Mouse (Mus musculus) retina, embryonic 14.5 days (tissue): ENCODE results near the gene Nt5c2.

ENCODE experiments used
- DNase-seq: peaks from one replicate; pipeline ENCODE4 v3.0.0-alpha.2; 2015; ENCODE audit warnings: low spot score

The Nt5c2 gene

DNA sequence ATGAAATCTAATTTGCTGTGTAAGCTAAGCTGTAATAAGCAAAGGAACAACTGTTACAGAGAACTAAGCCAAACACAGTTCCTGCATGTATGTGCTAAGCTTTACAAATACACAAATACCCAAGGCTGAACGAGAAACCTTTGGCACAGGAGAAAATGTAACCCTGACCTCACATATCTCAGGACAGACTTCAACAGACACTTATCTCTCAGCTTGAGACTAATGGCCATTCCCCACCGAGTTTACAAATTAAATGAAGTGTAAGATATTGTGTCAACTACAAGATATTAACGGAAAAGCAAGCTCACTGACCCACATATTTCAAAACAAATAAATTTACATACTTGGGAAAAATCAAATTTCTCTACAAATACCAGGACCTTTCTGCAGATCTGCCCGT lies 86.8 kb downstream of the Nt5c2 start:
- DNase-seq: no peak

DNA sequence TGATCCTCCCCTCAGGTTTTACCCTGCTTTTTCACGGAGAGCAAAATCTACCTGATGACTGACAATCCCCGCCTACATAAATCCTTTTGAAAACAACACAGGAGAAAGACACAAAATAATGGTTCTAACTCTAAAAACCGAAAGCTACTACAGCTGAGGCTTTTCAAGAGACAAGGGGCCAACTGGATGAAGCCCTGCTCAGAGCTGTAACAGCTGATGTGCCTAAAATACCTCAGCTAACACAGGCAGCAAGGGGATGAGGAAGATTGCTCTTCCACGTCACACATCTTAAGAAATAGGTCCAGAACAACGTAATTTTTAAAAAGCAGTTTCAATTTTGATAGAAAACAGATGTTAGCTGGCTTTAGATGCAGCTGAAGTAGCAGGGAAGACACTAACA lies 88.0 kb downstream of the Nt5c2 start:
- DNase-seq: no peak

DNA sequence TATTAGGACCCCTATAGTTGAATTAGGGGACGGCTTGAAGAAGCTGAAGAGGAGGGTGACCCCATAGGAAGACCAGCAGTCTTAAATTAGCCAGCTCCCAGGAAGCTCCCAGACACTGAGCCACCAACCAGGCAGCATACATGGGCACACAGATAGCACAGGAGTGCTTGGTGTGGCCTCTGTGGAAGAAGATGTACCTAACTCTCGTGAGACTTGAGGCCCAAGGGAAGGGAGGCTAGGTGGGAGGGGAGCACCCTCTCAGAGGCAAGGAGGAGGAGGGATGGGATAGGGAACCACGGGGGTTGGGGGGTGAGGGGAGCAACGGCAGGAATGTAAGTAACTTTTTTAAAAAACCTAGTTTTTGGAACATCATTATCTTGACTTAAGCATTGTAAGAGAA lies 88.6 kb downstream of the Nt5c2 start:
- DNase-seq: no peak

DNA sequence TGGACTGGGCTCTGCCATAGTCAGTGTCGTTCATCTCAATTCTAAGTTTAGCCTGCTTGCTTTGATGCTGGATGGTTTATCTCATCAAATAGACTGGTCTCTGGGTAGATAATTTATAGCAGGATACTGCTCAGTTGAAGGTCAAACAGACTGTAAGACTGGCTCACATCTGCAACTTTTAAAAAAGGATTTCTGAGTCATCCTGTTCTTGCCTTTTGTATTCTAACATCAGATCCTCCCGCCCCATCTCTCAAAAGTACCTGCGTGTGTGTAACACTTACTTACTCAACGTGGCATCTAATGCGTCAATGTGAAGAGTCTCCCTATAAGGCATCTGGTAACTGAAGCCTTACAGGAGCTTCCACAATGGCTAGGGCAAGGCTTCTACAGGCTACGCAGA lies 94.4 kb downstream of the Nt5c2 start:
- no peak for DNase-seq

DNA sequence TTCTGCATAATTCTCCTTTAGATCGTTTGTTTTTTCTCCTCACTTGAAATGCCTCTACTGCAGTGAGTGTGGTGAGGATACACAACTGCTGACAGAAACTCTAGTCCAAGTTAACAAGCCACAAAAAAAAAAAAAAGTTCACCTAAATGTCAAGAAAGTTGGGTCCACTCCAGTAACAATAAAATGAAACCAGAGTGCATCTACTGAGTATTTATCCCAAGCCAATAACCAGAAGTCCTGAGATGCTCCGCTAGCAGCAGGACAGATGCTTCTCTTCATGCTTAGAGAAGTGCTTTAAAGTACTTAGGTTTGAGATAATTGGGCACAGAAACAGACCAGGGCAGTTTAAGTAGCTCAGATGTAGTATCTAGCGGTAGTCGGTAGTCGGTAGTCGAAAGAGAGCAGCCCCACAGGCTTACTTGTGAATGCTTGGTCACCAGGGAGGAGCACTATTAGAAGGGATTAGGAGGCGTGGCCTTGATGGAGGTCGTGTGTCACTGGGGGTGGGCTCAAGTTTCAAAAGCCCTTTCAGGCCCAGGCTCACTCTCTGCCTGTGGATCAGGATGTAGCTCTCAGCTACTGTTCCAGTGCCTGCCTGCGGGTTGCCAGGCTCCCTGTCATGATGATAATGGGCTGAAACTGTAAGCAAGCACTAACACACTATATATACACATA lies 99.4 kb downstream of the Nt5c2 start:
- no peak for DNase-seq

DNA sequence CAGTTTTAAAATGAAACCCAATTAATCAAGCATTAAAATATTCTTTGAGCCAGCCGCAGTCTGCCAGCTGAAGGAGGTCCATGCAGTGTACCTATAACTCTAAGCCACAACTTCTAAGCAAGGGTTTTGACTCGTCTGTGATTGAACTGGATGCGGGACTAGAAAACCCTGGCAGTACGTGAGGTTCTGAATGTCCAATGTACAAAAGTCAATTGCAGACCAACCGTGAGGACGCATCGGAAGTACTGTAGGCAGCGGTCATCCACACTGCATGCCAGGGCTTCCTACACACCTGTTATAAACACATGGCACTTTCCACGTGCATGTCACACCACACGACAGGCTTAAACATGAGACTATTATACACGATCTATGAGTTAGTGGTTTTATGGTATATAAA lies 101.3 kb downstream of the Nt5c2 start:
- no peak for DNase-seq

DNA sequence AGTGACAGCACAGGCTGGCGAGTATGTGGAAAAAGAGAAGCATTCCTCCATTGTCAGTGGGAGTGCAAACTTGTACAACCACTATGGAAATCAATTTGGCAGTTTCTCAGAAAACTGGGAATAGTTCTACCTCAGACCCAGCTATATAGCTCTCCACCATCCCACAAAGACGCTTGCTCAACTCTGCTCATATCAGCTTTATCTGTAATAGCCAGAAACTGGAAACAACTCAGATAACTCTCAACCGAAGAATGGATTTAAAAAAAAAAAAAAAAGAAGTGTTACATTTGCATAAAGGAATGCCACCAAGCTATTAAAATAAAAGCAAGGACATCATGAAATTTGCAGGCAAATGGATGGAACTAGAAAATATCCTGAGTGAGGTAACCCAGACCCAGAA lies 103.5 kb downstream of the Nt5c2 start:
- no peak for DNase-seq

DNA sequence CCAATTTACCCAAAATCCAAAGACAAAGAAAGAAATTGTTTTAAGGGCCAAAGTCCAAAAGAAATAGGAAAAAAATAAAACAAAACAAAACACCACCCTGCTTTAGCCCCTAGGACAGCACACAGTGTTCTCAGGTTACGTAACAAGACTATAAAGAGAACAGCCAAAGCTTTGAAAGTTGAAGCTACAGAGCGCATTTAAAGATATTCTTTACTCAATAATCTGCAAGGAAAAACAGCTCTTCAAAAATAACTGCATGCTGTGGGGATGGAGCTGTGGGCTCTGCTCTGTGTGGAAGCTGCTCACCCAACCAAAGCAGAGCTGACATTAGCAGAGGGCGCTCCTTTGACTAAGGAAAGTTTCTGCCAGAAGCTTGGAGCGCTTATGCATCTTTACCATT lies 106.0 kb downstream of the Nt5c2 start:
- no peak for DNase-seq

DNA sequence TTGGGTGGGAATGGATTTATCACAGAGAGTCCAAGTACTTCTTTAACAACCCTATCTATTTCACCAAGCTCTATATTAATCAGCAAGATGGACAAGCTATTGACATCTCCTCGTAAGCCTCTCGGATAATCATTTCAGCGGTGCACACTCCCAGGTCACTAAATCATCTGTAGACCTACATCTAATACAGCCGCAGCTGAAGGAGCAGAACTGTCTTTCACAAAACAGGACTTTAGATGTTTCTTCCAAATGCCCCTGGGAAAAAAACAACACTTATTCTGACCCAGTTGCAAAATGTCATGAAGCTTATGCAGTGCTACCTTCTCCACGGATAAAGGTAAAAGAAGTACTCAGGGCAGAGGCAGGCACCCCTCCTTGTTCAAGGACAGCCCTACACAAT lies 106.7 kb downstream of the Nt5c2 start:
- no peak for DNase-seq

DNA sequence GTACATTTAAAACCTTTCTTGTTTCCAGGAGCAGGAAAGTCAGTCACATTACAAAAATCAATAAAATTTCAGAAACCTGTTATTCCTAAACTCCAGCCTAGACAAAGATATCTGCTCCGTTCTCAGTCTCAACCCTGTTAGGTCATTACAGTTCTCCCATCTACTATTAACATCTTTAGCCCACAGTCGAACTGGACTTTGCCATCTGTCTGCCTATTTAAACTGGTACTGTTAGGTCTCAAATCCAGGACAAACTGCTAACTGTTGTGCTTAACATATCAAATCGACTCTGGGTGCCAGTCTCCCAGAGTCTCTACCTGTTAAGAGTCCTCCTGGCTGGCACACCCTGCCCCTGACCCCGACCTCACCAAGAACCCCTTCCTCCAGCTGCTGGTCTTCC lies 109.0 kb downstream of the Nt5c2 start:
- DNase-seq: no peak

DNA sequence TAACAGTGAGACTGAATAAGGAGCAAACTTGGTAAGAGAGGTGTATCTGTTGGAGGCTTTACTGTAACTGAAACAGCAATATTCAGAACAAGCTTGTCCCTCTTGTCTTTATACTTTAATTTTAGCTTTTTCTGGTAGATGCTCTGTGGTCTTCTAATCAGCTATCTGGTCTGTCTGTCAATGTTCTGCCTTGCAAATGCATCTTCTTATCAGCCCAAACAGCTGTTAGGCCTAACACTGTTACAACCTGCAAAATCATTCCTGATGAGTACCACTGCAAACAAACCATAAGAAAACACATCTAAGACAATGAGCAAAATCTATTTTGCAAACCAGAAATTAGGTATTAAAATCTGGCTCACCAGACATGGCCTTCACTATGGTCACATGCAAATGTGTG lies 109.6 kb downstream of the Nt5c2 start:
- DNase-seq: no peak

DNA sequence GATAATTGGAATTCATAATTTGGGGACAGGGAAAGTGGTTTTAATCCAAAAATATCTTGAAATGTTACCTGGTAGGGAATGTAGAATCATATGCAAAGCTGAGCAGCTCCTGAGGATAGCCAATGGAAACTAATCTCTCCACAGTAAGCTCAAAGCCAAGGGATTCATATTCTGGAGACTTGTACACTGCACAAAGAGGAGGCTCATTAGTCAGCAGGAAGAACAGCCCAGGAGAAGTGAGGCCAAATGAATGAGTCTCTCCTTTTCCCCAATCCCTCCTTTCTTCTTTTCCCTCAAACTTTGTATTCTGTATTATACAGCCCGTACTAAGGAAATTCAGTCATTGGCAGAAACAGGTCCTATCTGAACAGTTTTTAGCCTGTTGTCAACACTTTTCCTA lies 110.0 kb downstream of the Nt5c2 start:
- DNase-seq: no peak

DNA sequence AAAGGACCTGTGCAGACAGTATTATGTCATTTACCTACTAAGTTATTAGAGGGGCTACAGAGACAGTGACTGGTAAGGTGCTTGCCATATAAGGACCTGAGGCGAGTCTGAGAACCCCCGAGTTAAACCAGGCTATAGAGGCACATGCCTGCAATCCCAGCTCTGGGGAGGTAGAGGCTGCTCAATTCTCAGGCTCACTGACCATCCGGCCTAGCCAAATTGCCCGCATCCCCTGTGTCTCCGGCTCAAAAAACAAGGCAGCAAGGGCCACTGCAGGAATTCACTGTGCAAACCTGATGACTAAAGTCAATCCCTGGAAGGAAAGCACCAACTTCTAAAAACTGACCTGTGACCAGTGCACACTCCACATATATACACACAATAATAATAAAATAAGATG lies 111.6 kb downstream of the Nt5c2 start:
- DNase-seq: no peak

DNA sequence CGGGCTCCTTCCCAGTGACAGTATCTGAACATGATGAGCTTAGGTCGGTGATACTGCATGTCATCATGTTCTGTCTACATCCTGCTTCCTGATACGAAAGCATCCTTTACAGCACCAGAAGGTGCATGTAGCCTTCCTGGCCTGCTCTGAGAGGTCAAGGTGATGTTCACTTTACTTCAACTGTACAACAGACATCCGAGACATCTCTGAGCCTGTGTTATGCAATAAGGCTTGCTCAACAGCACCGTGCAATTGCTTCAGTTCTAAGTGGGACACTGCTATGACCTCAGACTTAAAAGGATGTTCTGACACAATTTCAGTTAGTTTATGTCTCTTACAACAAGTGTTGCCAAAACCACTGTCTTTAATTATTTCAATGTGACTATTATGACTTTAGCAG lies 113.6 kb downstream of the Nt5c2 start:
- no peak for DNase-seq

DNA sequence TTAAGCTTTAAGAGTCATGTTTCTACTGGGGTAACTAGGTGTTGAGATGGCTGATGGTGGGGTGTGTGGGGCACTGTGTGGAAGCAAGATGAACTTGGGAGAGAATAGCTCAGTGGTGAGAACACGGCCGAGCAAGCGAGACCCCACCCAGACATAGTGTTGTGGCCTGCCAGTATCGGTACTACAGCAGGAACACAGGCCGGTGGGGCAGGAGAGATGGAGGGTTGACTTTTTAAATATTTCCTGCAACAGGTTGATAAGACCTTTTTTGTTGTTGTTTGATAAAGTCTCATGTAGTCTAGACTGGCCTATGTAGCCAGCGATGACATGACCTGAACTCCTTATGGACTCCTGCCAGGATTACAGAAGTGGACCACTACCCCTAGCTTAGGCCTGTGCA lies 114.2 kb downstream of the Nt5c2 start:
- DNase-seq: no peak

DNA sequence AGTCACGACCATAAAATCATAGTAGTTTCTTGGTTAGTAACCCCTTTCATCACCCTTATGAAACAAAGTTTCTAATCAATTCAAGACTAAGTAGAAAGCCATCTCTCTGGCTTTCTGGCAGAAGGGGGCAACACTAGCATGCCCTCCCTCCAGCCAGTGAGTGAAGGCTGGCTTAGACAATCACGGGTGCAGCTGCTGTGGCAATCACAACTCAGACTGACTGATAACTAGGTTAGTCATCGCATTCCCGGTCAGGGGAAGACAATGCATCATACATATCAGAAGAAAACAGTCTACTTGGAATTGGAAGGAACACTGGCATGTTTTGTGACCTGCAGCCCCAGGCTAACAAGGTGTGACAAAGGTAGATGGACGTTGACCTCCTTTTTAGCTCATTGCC lies 115.1 kb downstream of the Nt5c2 start:
- DNase-seq: no peak

DNA sequence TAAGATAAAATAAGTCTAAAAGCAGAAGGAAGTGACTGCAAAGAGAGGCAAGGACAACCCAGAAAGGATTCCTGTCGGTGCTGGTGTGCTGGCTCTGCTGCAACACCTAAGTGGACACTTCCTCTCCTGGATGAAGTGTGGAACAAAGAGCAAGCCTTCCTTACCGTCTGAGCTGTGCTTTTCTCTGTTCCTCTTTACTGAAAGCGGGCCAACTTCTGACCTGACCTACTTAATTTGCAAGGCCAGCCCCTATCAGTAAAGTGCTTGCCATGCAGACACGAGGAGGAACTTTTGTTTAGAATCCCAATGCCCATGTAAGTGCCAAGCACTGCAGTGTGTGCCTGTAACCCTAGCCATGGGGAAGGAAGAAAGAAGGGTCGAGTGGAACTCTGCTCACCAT lies 115.6 kb downstream of the Nt5c2 start:
- no peak for DNase-seq

DNA sequence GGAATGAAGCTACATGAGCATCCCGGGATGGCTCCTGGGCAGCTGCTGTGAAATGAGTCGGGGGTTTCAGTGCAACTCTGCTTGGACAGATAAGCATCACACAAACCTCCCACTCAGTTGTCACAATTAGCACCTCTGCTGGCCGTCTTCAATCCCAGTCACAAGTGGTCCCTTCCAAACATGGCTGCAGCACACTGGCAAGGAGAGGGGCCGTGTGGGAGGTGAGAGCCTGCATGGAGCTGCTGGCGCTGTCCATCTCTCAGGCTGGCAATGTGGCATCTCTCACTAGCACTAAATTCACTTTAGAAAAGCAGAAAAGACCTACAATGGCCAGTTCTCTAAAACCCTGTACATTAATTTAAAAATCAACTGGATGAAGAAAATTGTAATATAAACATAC lies 116.7 kb downstream of the Nt5c2 start:
- DNase-seq: no peak

DNA sequence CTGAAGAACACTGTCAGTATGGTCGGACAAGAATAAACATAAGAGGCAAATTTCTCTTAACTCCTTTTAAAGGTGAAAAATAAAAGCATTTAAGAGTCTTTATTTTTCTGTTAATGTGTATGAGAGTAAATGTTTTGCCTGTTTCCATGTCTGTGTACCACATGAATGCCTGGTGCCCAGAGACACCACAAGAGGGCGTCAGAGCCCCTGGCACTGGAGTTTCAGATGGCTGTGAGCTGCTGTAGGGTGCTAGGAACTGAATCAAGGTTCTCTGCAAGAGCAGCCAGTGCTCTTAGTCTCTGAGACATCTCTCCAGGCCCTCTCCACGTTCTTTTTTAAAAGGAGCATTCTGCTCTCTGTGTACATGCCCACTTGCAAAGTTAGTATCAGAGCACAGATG lies 117.8 kb downstream of the Nt5c2 start:
- DNase-seq: no peak

DNA sequence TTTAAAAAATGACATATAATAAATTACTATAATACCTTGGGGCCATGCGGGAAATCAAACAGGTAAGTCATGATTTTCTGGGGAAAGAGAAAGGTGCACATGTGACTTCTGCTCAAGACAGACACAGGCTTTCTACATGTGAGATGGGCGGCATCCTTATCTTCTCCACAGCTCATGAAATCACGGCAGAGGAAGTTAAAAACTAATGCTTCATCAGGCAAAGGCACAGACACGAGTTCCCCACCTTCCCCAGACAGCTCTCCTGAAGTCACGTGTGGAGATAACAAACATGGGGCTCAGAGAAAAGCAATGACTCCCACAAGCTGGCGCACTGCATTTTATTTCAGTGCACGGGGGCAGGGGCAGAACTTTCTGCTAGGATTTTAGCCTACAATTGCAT lies 121.5 kb downstream of the Nt5c2 start:
- no peak for DNase-seq

DNA sequence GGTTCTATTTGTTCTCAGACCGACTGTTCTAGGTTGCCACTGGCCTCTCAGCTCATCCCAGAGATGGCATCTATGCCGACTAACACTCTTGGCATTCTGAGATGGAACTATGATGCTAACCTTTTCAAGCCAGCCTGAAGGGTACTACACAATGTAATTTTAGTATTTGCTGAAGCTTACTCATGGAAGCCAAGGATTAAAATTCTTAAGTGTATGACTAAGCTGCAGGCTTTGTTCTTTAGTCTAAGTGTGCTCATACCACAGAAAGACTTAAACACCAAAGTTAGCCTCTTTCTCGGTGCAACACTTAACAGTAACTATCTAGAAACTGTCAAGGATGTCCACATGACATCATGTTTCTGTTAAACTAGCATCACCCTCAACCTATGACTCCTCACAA lies 122.1 kb downstream of the Nt5c2 start:
- no peak for DNase-seq

DNA sequence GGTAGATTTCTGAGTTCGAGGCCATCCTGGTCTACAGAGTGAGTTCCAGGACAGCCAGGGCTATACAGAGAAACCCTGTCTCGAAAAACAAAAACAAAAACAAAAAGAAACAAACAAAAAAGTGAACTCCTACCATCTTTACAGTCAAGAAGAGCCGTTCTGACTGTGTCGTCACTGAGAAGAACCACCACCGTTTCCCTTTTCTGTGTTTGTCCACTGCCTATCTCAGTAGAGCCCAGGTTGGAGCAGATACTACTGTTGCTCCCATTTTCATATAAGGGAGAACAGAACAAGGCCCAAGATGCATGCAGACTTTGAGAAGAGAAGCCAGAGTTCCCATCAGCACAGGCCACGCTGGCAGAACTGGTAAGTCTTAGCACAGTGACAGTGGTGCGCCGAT lies 124.3 kb downstream of the Nt5c2 start:
- DNase-seq: no peak

DNA sequence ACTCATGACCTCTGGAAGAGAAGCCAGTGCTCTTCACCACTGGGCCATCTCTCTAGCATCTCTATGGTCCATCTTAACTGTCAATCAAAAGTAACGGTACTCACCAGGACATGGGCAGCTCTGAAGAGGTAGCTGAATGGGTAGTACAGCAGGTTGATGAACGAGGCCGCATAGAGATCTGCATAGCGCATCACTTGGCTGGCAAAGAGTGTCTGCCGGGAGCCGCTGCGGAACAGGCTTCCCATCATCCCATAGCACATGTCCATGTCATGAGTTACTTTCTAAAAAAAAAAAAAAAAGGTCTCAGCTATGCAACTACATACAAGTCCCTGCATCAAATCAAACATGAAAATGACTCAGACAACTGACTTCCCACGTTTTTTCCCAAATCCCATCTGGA lies 125.3 kb downstream of the Nt5c2 start:
- no peak for DNase-seq

DNA sequence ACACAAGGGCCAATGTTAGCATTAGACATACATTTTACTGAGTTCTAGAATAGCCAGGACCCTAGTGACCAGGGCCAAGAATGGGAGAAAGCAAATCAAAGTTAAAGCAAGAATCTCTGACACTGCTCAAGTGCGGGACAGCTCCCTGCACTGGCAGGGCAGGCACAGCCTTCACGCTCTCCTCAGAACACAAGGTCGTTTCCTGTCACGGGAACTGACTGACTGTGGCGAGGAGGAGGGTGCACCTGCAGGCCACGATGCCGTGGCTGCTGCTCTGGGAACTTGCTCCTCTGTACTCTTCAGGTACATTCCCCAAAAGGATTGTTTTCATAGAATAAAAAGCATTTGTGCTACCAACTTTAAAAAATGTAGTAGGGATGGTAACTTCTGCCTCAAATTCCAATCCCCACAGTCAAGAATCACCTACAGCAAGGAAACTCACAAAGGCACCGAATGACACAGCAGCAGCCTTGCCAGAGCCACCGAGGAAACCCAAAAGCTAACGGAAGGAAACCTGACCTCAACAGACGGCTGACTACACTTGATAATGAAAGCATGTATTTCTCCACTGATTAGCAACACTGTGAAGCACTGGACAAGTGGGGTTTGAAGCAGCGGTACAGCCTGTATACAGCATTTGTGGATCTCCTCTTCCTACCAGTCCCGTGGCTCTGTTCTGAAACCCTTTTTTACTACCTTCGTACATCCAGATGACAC lies 127.0 kb downstream of the Nt5c2 start:
- DNase-seq: no peak
